Mouse (Mus musculus) erythroblast, embryonic 14.5 days (primary cell): Measurements from ENCODE around the gene Pycr1.

ENCODE experiments used
- GATA1 ChIP-seq: IDR thresholded peaks from 2 replicates; pipeline ENCODE4 v1.6.1; 2012; ENCODE audit warnings: low read length, inconsistent platforms, mixed read lengths
- TAL1 ChIP-seq: IDR thresholded peaks from 3 replicates; pipeline ENCODE4 v1.6.1; 2012; ENCODE audit warnings: low read length, inconsistent platforms, mixed read lengths

DNA sequence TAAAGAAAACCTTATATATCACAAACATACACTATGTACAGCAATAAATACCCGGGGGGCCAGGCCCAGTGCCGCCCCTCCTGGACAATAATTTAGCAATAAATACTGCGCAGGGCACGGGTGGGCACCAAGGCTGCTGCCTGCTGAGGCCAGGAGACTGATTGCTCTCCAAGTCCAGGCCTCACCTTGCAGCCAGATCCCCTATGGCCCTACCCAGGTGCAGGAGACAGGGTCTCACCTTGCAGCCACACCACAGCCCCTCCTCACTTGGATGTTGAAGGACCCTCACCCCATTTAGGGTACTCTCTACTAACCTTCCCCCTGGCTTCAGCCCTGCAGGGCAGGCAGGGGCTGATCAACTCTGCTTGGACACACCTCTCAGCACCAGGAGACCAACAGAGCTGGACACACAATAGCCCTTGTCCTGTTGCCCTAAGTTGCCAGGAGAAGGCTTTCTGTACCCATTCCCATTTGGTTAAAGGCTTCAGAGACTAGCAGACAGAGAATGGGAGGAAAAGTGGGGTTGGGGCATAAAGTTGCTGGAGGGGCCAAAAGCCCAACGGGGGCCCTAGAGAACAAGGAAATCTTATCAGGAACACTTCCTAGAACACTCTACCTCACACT is 18.3 kb downstream of the Pycr1 start, which contains the start of gene Sirt7:
- TF ChIP-seq TAL1 (no peak), GATA1 (no peak)
